Mouse (Mus musculus) forebrain, embryonic 13.5 days (tissue): ENCODE data around the gene Pbx3. TPM values are rescaled to one million over a fixed set of nuclear protein-coding genes. Genes with fewer than 3 reads are reported as not detected.

ENCODE experiments used
- ATAC-seq: fragments of 200-750 bp; cut with Nextera tagmentation; 2 replicates; pipeline ENCODE4 v1.8.0; 2017
- H3K27ac ChIP-seq: fragments of 300-500 bp; sonication (generic); 2 replicates; pipeline ENCODE4 v1.5.1; 2015; ENCODE audit warnings: inconsistent platforms, mild to moderate bottlenecking, moderate library complexity
- H3K27me3 ChIP-seq: fragments of 300-500 bp; sonication (generic); 2 replicates; pipeline ENCODE4 v1.6.1; 2015; ENCODE audit warnings: mild to moderate bottlenecking, inconsistent platforms
- H3K36me3 ChIP-seq: fragments of 300-500 bp; sonication (generic); 2 replicates; pipeline ENCODE4 v1.6.1; 2015; ENCODE audit warnings: mild to moderate bottlenecking, inconsistent platforms; ENCODE audit not compliant: poor library complexity, severe bottlenecking
- H3K4me1 ChIP-seq: fragments of 300-500 bp; sonication (generic); 2 replicates; pipeline ENCODE4 v1.6.1; 2015; ENCODE audit warnings: inconsistent platforms
- H3K4me2 ChIP-seq: fragments of 300-500 bp; sonication (generic); 2 replicates; pipeline ENCODE4 v1.6.1; 2015; ENCODE audit warnings: inconsistent platforms, mild to moderate bottlenecking, moderate library complexity
- H3K4me3 ChIP-seq: fragments of 300-500 bp; sonication (generic); 2 replicates; pipeline ENCODE4 v1.5.1; 2015; ENCODE audit warnings: mild to moderate bottlenecking, inconsistent platforms
- H3K9ac ChIP-seq: fragments of 300-500 bp; sonication (generic); 2 replicates; pipeline ENCODE4 v1.6.1; 2015; ENCODE audit warnings: mild to moderate bottlenecking, inconsistent platforms
- H3K9me3 ChIP-seq: fragments of 300-500 bp; sonication (generic); replicated peaks from 2 replicates; pipeline ENCODE4 v1.6.1; 2016; ENCODE audit warnings: inconsistent platforms
- WGBS: fragments of 180-500 bp; shearing (Covaris S2); methylation state at CpG from one replicate; pipeline ENCODE4 v1.1.7; 2015; 5-methylcytosine and 5-hydroxymethylcytosine counted together
- polyA plus RNA-seq: library from polyadenylated mRNA; unstranded; fragments of >200 nt; fragmentation: Nextera tagmentation; extraction: Ambion mirVana; gene quantifications from 2 replicates; pipeline ENCODE4 v1.2.1, GENCODE M21; 2015

Pbx3 gene
- polyA plus RNA-seq, 1 experiment from 2014 or later = 40.4 TPM

- peaks cover 44% of the 10 kb centered on the region for H3K4me1 ChIP-seq
- ATAC-seq = peak; percentile 62
Measured at GRCm38 (mm10) chr2:34279726-34280125, 93.2 kb downstream of the Pbx3 start.

GRCm38 (mm10) chr2:34275630-34276193 is 97.2 kb downstream of the Pbx3 start:
- Histone ChIP-seq H3K27me3 (no peaks in the 10 kb centered on the region), H3K27ac (no peak overlapping the region), H3K36me3 (no peaks in the 10 kb centered on the region), H3K4me1 (peaks cover 34% of the 10 kb centered on the region), H3K9ac (no peak overlapping the region), H3K9me3 (no peaks in the 10 kb centered on the region), H3K4me2 (no peak overlapping the region), H3K4me3 (no peak overlapping the region)
- ATAC-seq = peak; percentile 61; the same call in 1 of the 2 replicates
- WGBS = 37% methylated on average over 10 of the region's 10 CpGs

More at GRCm38 (mm10) chr2:34279726-34280125, 93.2 kb downstream of the Pbx3 start:
- H3K4me3 ChIP-seq = no peak overlapping the region
- H3K9ac ChIP-seq = no peak overlapping the region
- peak overlapping the region; percentile 54; the same call in 1 of the 2 replicates for H3K27ac ChIP-seq
- peak overlapping the region; percentile 14; the same call in 1 of the 2 replicates for H3K4me2 ChIP-seq
- 3% methylated on average over 6 of the region's 6 CpGs for WGBS
- H3K36me3 ChIP-seq = no peaks in the 10 kb centered on the region
- no peaks in the 10 kb centered on the region for H3K9me3 ChIP-seq
- no peaks in the 10 kb centered on the region for H3K27me3 ChIP-seq

DNA sequence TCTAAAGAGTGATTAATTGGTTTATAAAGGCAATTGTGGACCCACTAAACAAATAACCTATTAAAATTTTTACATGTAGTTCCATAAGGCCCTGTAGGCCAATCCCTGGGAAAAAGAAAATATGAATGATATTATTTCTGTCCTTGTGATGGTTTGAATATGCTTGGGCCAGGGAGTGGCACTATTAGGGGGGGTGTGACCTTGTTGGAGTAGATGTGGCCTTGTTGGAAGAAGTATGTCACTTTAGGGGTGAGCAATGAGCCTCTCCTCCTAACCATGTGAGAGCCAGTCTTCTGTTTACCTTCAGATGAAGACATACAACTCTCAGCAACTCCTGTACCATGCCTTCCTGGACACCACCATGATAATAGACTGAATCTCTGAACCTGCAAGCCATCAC is 110.9 kb downstream of the Pbx3 start:
- Histone ChIP-seq H3K36me3 (no peaks in the 10 kb centered on the region), H3K27ac (no peak overlapping the region), H3K4me1 (peaks cover 27% of the 10 kb centered on the region), H3K9me3 (no peaks in the 10 kb centered on the region), H3K4me2 (no peak overlapping the region), H3K9ac (no peak overlapping the region), H3K27me3 (peaks cover 7% of the 10 kb centered on the region; the same call in 1 of the 2 replicates), H3K4me3 (no peak overlapping the region)
- no peak for ATAC-seq

DNA sequence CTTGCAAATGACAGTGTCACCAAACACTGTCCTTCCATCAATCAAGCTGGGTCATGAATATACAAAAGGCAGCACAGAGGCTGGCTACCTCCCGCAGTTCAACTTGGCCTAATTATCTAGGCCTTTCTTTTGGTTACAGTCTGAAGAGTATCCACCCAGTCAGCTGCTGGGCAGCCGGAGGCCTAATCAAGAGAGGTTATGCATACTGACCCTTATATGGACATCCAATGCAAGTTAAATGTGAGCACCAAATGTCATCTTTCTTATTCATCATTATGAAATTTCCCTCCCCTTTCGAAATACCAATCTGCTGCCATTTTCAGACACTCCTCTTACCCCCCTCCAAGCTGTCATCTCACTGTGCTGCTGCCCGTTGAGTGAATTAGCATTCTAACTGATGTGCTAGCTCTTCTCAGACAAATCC is 112.3 kb downstream of the Pbx3 start:
- Histone ChIP-seq H3K36me3 (no peaks in the 10 kb centered on the region), H3K27me3 (peaks cover 7% of the 10 kb centered on the region; the same call in 1 of the 2 replicates), H3K9ac (no peak overlapping the region), H3K4me2 (no peak overlapping the region), H3K9me3 (no peaks in the 10 kb centered on the region), H3K4me1 (peaks cover 39% of the 10 kb centered on the region), H3K4me3 (no peak overlapping the region), H3K27ac (peak overlapping the region; percentile 65)
- WGBS = 10% methylated on average over 4 of the region's 4 CpGs
- 0 out of 2 replicates have a peak, but pooled peaks have one; percentile 50 for ATAC-seq

DNA sequence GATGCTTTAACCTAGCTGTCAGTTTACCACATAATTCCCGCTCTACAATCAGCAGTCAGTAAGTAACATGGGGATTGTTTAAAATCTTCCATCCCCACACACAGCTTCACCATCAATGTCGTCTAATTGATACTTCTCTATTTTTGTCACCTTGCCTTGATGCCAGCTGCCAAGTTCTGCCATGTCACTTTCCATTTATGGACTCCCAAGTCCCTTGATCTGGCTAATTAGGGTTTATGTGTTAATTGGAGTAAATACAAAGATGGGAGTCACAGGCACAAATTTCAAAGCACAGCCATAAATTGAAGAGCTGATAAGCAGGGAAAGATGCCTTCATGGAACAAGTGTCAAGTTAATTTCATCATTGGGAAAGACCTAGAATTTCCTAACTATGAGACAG is 114.7 kb downstream of the Pbx3 start:
- H3K4me2 ChIP-seq = no peak overlapping the region
- peaks cover 13% of the 10 kb centered on the region; the same call in 1 of the 2 replicates for H3K27me3 ChIP-seq
- H3K4me1 ChIP-seq = peaks cover 53% of the 10 kb centered on the region
- no peak overlapping the region for H3K4me3 ChIP-seq
- H3K9me3 ChIP-seq = no peaks in the 10 kb centered on the region
- no peak overlapping the region for H3K27ac ChIP-seq
- 27% methylated on average over 2 of the region's 2 CpGs for WGBS
- H3K36me3 ChIP-seq = no peaks in the 10 kb centered on the region
- no peak overlapping the region for H3K9ac ChIP-seq
- ATAC-seq = no peak

- no peak overlapping the region for H3K27ac ChIP-seq
Measured at GRCm38 (mm10) chr2:34257611-34258010, 115.3 kb downstream of the Pbx3 start.

GRCm38 (mm10) chr2:34256000-34256553 is 116.9 kb downstream of the Pbx3 start:
- no peak overlapping the region for H3K27ac ChIP-seq
- H3K4me2 ChIP-seq = no peak overlapping the region
- H3K4me3 ChIP-seq = no peak overlapping the region
- H3K36me3 ChIP-seq = no peaks in the 10 kb centered on the region
- H3K4me1 ChIP-seq = peaks cover 68% of the 10 kb centered on the region
- 52% methylated on average over 6 of the region's 6 CpGs for WGBS
- 0 out of 2 replicates have a peak, but pooled peaks cover 18% of the 10 kb centered on the region for H3K27me3 ChIP-seq
- H3K9ac ChIP-seq = no peak overlapping the region
- peak; percentile 74 for ATAC-seq
- H3K9me3 ChIP-seq = no peaks in the 10 kb centered on the region

More at GRCm38 (mm10) chr2:34257611-34258010, 115.3 kb downstream of the Pbx3 start:
- no peak for ATAC-seq
- no peak overlapping the region for H3K9ac ChIP-seq
- no peaks in the 10 kb centered on the region for H3K9me3 ChIP-seq
- no peak overlapping the region for H3K4me2 ChIP-seq
- peaks cover 59% of the 10 kb centered on the region for H3K4me1 ChIP-seq
- whole genome bisulfite sequencing = 70% methylated on average over 2 of the region's 2 CpGs
- H3K27me3 ChIP-seq = peaks cover 19% of the 10 kb centered on the region; the same call in 1 of the 2 replicates
- H3K4me3 ChIP-seq = no peak overlapping the region
- H3K36me3 ChIP-seq = no peaks in the 10 kb centered on the region

- Histone ChIP-seq H3K27ac (0 out of 2 replicates have a peak overlapping the region, but pooled peaks have one; percentile 17), H3K4me3 (no peak overlapping the region), H3K4me1 (peaks cover 78% of the 10 kb centered on the region), H3K9me3 (no peaks in the 10 kb centered on the region), H3K27me3 (0 out of 2 replicates have a peak, but pooled peaks cover 16% of the 10 kb centered on the region), H3K9ac (no peak overlapping the region), H3K36me3 (no peaks in the 10 kb centered on the region), H3K4me2 (no peak overlapping the region)
- ATAC-seq = no peak
- 62% methylated on average over 1 of the region's 1 CpGs for WGBS
Measured at GRCm38 (mm10) chr2:34253627-34254026, 119.3 kb downstream of the Pbx3 start.

GRCm38 (mm10) chr2:34253111-34253510 is 119.8 kb downstream of the Pbx3 start:
- Histone ChIP-seq H3K27ac (peak overlapping the region; percentile 17), H3K4me1 (peaks cover 77% of the 10 kb centered on the region), H3K4me2 (no peak overlapping the region), H3K36me3 (no peaks in the 10 kb centered on the region), H3K9me3 (no peaks in the 10 kb centered on the region), H3K27me3 (0 out of 2 replicates have a peak, but pooled peaks cover 16% of the 10 kb centered on the region), H3K4me3 (no peak overlapping the region), H3K9ac (no peak overlapping the region)
- 21% methylated on average over 1 of the region's 1 CpGs for WGBS
- ATAC-seq = no peak

GRCm38 (mm10) chr2:34252286-34252685 is 120.7 kb downstream of the Pbx3 start:
- Histone ChIP-seq H3K9me3 (no peaks in the 10 kb centered on the region), H3K27ac (no peak overlapping the region), H3K4me3 (no peak overlapping the region), H3K4me1 (peaks cover 70% of the 10 kb centered on the region), H3K4me2 (no peak overlapping the region), H3K36me3 (no peaks in the 10 kb centered on the region), H3K9ac (no peak overlapping the region), H3K27me3 (0 out of 2 replicates have a peak, but pooled peaks cover 16% of the 10 kb centered on the region)
- WGBS = 42% methylated on average over 3 of the region's 3 CpGs
- ATAC-seq = no peak

GRCm38 (mm10) chr2:34249961-34250658 is 122.8 kb downstream of the Pbx3 start:
- Histone ChIP-seq H3K27ac (peak overlapping the region; percentile 82), H3K36me3 (no peaks in the 10 kb centered on the region), H3K27me3 (0 out of 2 replicates have a peak, but pooled peaks cover 16% of the 10 kb centered on the region), H3K4me3 (peak overlapping the region; percentile 42), H3K4me1 (peaks cover 65% of the 10 kb centered on the region), H3K9me3 (no peaks in the 10 kb centered on the region), H3K9ac (peak overlapping the region; percentile 60), H3K4me2 (peak overlapping the region; percentile 76)
- ATAC-seq = peak; percentile 63
- 2% methylated on average over 18 of the region's 18 CpGs for WGBS
